Mouse (Mus musculus) embryonic facial prominence, embryonic 14.5 days (tissue): ENCODE measurements around the gene Peg3. TPM values are rescaled to one million over a fixed set of nuclear protein-coding genes. Genes with fewer than 3 reads are reported as not detected.
A peak's percentile ranks its signal among the peaks of the same experiment; 100 is the strongest.

Source experiments
- ATAC-seq: fragments of 200-750 bp; cut with Nextera tagmentation; 2 replicates; pipeline ENCODE4 v1.8.0; 2017; ENCODE audit warnings: low read depth, moderate number of reproducible peaks, moderate TSS enrichment
- DNase-seq: peaks from one replicate; pipeline ENCODE4 v3.0.0-alpha.2; 2015; ENCODE audit warnings: low spot score
- H3K27ac ChIP-seq: fragments of 300-500 bp; sonication (generic); replicated peaks from 2 replicates; pipeline ENCODE4 v1.5.1; 2014; ENCODE audit warnings: low read depth, mild to moderate bottlenecking, low read length, moderate library complexity
- H3K27me3 ChIP-seq: fragments of 300-500 bp; sonication (generic); replicated peaks from 2 replicates; pipeline ENCODE4 v1.6.1; 2014; ENCODE audit warnings: low read length; ENCODE audit not compliant: control insufficient read depth, insufficient read depth
- H3K36me3 ChIP-seq: fragments of 300-500 bp; sonication (generic); 2 replicates; pipeline ENCODE4 v1.6.1; 2014; ENCODE audit warnings: low read length, mixed read lengths; ENCODE audit not compliant: control insufficient read depth, insufficient read depth
- H3K4me1 ChIP-seq: fragments of 300-500 bp; sonication (generic); 2 replicates; pipeline ENCODE4 v1.6.1; 2014; ENCODE audit warnings: antibody characterized with exemption, low read length; ENCODE audit not compliant: control insufficient read depth, insufficient read depth
- H3K4me2 ChIP-seq: fragments of 300-500 bp; sonication (generic); 2 replicates; pipeline ENCODE4 v1.6.1; 2014; ENCODE audit warnings: low read depth, mild to moderate bottlenecking, low read length, moderate library complexity, mixed read lengths
- H3K4me3 ChIP-seq: fragments of 300-500 bp; sonication (generic); 2 replicates; pipeline ENCODE4 v1.5.1; 2014; ENCODE audit warnings: low read depth, mild to moderate bottlenecking, low read length
- H3K9ac ChIP-seq: fragments of 300-500 bp; sonication (generic); 2 replicates; pipeline ENCODE4 v1.6.1; 2014; ENCODE audit warnings: low read depth, mild to moderate bottlenecking, low read length, moderate library complexity, mixed read lengths
- H3K9me3 ChIP-seq: fragments of 300-500 bp; sonication (generic); 2 replicates; pipeline ENCODE4 v1.6.1; 2016; ENCODE audit warnings: low read length; ENCODE audit not compliant: control insufficient read depth
- WGBS: fragments of 180-500 bp; shearing (Covaris S2); extraction: QIAGEN DNeasy Blood & Tissue Kit; methylation state at CpG from one replicate; pipeline ENCODE4 v1.1.7; 2014; 5-methylcytosine and 5-hydroxymethylcytosine counted together
- polyA plus RNA-seq: library from polyadenylated mRNA; unstranded; fragments of >200 nt; fragmentation: Nextera tagmentation; extraction: Ambion mirVana; gene quantifications from 2 replicates; pipeline ENCODE4 v1.2.1, GENCODE M21; 2014

Peg3 gene
- polyA plus RNA-seq, 1 experiment from 2014 or later: 356 TPM

GRCm38 (mm10) chr7:6730801-6731200 lies 570 bp upstream of the Peg3 start:
- Histone ChIP-seq H3K4me3 (peak overlapping the region; percentile 63), H3K9ac (peak overlapping the region; percentile 58), H3K36me3 (peaks cover 6% of the 10 kb centered on the region; the same call in 1 of the 2 replicates), H3K27me3 (no peaks in the 10 kb centered on the region), H3K9me3 (peaks cover 44% of the 10 kb centered on the region), H3K4me2 (peak overlapping the region; percentile 56), H3K27ac (peak overlapping the region; percentile 89), H3K4me1 (no peaks in the 10 kb centered on the region)
- ATAC-seq (no peak), DNase-seq (peak; percentile 39)
- 49% methylated on average over 15 of the region's 15 CpGs for WGBS

GRCm38 (mm10) chr7:6729061-6729817 lies 992 bp downstream of the Peg3 start:
- H3K27ac ChIP-seq: peak overlapping the region; percentile 90
- H3K9ac ChIP-seq: peak overlapping the region; percentile 79
- DNase-seq (peak; percentile 98), ATAC-seq (peak; percentile 56)
- no peaks in the 10 kb centered on the region for H3K27me3 ChIP-seq
- WGBS: 53% methylated on average over 34 of the region's 37 CpGs
- peaks cover 21% of the 10 kb centered on the region for H3K36me3 ChIP-seq
- no peaks in the 10 kb centered on the region for H3K4me1 ChIP-seq
- H3K4me3 ChIP-seq: peak overlapping the region; percentile 63
- H3K9me3 ChIP-seq: peaks cover 44% of the 10 kb centered on the region
- H3K4me2 ChIP-seq: peak overlapping the region; percentile 56

- peak; percentile 98 for DNase-seq
- Histone ChIP-seq H3K4me1 (no peaks in the 10 kb centered on the region), H3K27me3 (no peaks in the 10 kb centered on the region), H3K4me2 (peak overlapping the region; percentile 44), H3K4me3 (peak overlapping the region; percentile 63), H3K9me3 (peaks cover 44% of the 10 kb centered on the region), H3K36me3 (peaks cover 29% of the 10 kb centered on the region), H3K9ac (peak overlapping the region; percentile 67; the same call in 1 of the 2 replicates), H3K27ac (peak overlapping the region; percentile 81)
- WGBS: 50% methylated on average over 19 of the region's 19 CpGs
- ATAC-seq: peak; percentile 83
Observed at GRCm38 (mm10) chr7:6728263-6728931, 1.8 kb downstream of the Peg3 start.

- H3K9ac ChIP-seq: no peak overlapping the region
Observed at GRCm38 (mm10) chr7:6727351-6728121, 2.7 kb downstream of the Peg3 start.

GRCm38 (mm10) chr7:6709396-6709795 lies 20.8 kb downstream of the Peg3 start:
- Histone ChIP-seq H3K9me3 (0 out of 2 replicates have a peak, but pooled peaks cover 5% of the 10 kb centered on the region), H3K4me2 (no peak overlapping the region), H3K36me3 (peaks cover 76% of the 10 kb centered on the region), H3K4me3 (no peak overlapping the region), H3K4me1 (no peaks in the 10 kb centered on the region), H3K9ac (no peak overlapping the region), H3K27ac (no peak overlapping the region), H3K27me3 (no peaks in the 10 kb centered on the region)
- WGBS: 94% methylated on average over 15 of the region's 15 CpGs
- DNase-seq: no peak
- no peak for ATAC-seq

More at GRCm38 (mm10) chr7:6727351-6728121, 2.7 kb downstream of the Peg3 start:
- Histone ChIP-seq H3K4me1 (no peaks in the 10 kb centered on the region), H3K27me3 (no peaks in the 10 kb centered on the region), H3K4me3 (peak overlapping the region; percentile 63), H3K36me3 (peaks cover 38% of the 10 kb centered on the region), H3K4me2 (peak overlapping the region; percentile 44), H3K27ac (peak overlapping the region; percentile 81), H3K9me3 (peaks cover 44% of the 10 kb centered on the region)
- peak; percentile 94 for DNase-seq
- peak; percentile 53 for ATAC-seq
- 67% methylated on average over 19 of the region's 19 CpGs for WGBS

- DNase-seq (no peak), ATAC-seq (no peak)
- H3K9me3 ChIP-seq: 0 out of 2 replicates have a peak, but pooled peaks cover 5% of the 10 kb centered on the region
- no peak overlapping the region for H3K27ac ChIP-seq
- no peak overlapping the region for H3K4me2 ChIP-seq
- no peak overlapping the region for H3K4me3 ChIP-seq
- no peaks in the 10 kb centered on the region for H3K27me3 ChIP-seq
- H3K9ac ChIP-seq: no peak overlapping the region
- peaks cover 76% of the 10 kb centered on the region for H3K36me3 ChIP-seq
- H3K4me1 ChIP-seq: no peaks in the 10 kb centered on the region
- 86% methylated on average over 17 of the region's 17 CpGs for WGBS
Observed at GRCm38 (mm10) chr7:6708451-6709180, 21.6 kb downstream of the Peg3 start.

- H3K27ac ChIP-seq: no peak overlapping the region
- H3K4me2 ChIP-seq: no peak overlapping the region
- no peak overlapping the region for H3K9ac ChIP-seq
- no peaks in the 10 kb centered on the region for H3K27me3 ChIP-seq
- no peak for DNase-seq
- WGBS: 93% methylated on average over 23 of the region's 23 CpGs
- H3K4me1 ChIP-seq: no peaks in the 10 kb centered on the region
- H3K36me3 ChIP-seq: peaks cover 68% of the 10 kb centered on the region
- 0 out of 2 replicates have a peak, but pooled peaks cover 5% of the 10 kb centered on the region for H3K9me3 ChIP-seq
- no peak overlapping the region for H3K4me3 ChIP-seq
- ATAC-seq: no peak
Observed at GRCm38 (mm10) chr7:6707416-6708015, 22.7 kb downstream of the Peg3 start.
